ENCODE assay signal across 8 mouse cellular contexts in the genomic region with DNA sequence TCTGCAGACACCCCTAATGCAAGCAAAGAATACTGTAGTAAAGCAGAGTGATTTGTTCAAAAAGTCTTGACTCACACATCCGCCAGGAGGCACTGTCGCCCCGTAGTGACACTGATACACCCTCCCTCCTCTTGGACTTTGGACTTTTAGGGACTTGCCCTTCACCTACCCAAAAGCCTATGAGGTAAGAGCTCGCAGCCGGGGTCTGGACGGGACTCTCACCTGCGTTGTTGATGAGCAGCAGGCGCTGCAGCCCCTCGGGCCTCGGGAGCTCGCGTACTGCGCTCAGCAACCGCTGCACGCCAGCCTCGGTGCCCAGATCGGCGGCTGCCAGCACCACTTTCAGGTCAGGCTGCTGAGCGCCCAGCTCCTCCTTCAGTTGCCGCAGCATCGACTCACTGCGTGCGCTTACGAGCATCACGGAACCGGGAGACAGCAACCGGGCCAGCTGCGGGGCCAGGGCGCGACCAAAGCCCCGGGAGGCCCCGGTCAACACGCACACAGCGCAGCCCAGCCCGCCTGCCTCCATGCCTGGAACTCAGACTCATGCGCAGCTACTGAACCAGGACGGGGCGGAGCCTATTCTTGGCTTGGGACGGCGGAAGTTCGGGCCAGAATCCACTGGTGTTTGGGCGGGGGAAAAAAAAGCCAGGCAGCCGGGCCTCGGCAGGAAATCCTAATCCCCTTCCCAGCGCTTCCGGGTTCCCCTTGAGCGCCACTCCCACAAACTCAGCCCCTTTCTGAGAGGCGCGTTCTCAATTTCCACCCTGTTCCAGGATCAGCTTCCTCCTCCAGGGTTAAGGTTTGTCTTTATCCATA. TPM values are rescaled to one million over a fixed set of nuclear protein-coding genes. Genes with fewer than 3 reads are reported as not detected.
A peak's percentile ranks its signal among the peaks of the same experiment; 100 is the strongest.
DNase-seq lines count a peak whose midpoint lies in the region; ATAC-seq lines count a peak whose summit lies in the region.

Gene Spr (minus strand): TSS at position 550 of the 819 bp plus-strand sequence.

- no peaks in the 10 kb centered on the region for H3K36me3 ChIP-seq in hindbrain, embryonic 15.5 days

- H3K27ac ChIP-seq in hindbrain, embryonic 15.5 days (replicated peaks): peak within 1 kb of the TSS; percentile 89

- peaks cover 5% of the 10 kb centered on the region for H3K4me1 ChIP-seq in hindbrain, embryonic 15.5 days (replicated peaks)

- ATAC-seq in hindbrain, embryonic 15.5 days (ENCODE audit: low FRiP score, low read depth): peak; percentile 88

- WGBS in hindbrain, embryonic 15.5 days: under 1% methylated on average over 49 of the region's 49 CpGs

- DNase-seq in R1 (ENCODE audit: low read depth, low spot score): peak; percentile 98
- peak; percentile 88 to 90 for DNase-seq in cerebellum, postnatal 25 days
- DNase-seq in frontal cortex, postnatal 36 days (ENCODE audit: low spot score in 2 of 2): peak; percentile 84 to 86
- DNase-seq in left cerebral cortex, adult 11 months (ENCODE audit: low spot score): peak; percentile 70
- DNase-seq in lung, postnatal 4 days: peak; percentile 95 to 96
- DNase-seq in retina, postnatal 7 days (ENCODE audit: low read depth, low spot score): peak; percentile 77
- peak; percentile 87 for DNase-seq in urinary bladder, adult 2 months (ENCODE audit: low spot score)

- peak within 1 kb of the TSS; percentile 66 for H3K4me2 ChIP-seq in hindbrain, embryonic 15.5 days

- no peaks in the 10 kb centered on the region for H3K27me3 ChIP-seq in hindbrain, embryonic 15.5 days

- peak within 1 kb of the TSS; percentile 70 for H3K9ac ChIP-seq in hindbrain, embryonic 15.5 days

- H3K9me3 ChIP-seq in hindbrain, embryonic 15.5 days: no peaks in the 10 kb centered on the region

- peak within 1 kb of the TSS; percentile 82 for H3K4me3 ChIP-seq in hindbrain, embryonic 15.5 days

RNA-seq across cellular contexts. Expression of gene Spr, which starts in this region (rescaled TPM):
- 36.1 and 36.7 TPM in 2 replicates for polyA plus RNA-seq in hindbrain, embryonic 15.5 days (2015; fragmentation: Nextera tagmentation; extraction: Ambion mirVana)
- polyA plus RNA-seq in urinary bladder, adult 2 months (2012; rRNA removed): 12.5 and 24.3 TPM in 2 replicates

Comparison
In these comparisons a context has a peak if more than half of its experiments do, and no peak if none do; other contexts are left out.
1. Peak in every context shown above with its lines: DNase-seq, ATAC-seq, H3K4me3 ChIP-seq and H3K27ac ChIP-seq.